Mouse (Mus musculus) embryonic facial prominence, embryonic 13.5 days (tissue): ENCODE results near the gene Cdkn1c. TPM values are rescaled to one million over a fixed set of nuclear protein-coding genes. Genes with fewer than 3 reads are reported as not detected.

Experiments used
- ATAC-seq: fragments of 200-750 bp; cut with Nextera tagmentation; 2 replicates; pipeline ENCODE4 v1.8.0; 2017; ENCODE audit warnings: low read depth; ENCODE audit not compliant: insufficient number of reproducible peaks, insufficient read depth, low FRiP score, low TSS enrichment
- H3K27ac ChIP-seq: fragments of 300-500 bp; sonication (generic); 2 replicates; pipeline ENCODE4 v1.5.1; 2015; ENCODE audit warnings: moderate library complexity, mild to moderate bottlenecking, inconsistent platforms
- H3K27me3 ChIP-seq: fragments of 300-500 bp; sonication (generic); 2 replicates; pipeline ENCODE4 v1.6.1; 2015; ENCODE audit warnings: mild to moderate bottlenecking, inconsistent platforms
- H3K36me3 ChIP-seq: fragments of 300-500 bp; sonication (generic); 2 replicates; pipeline ENCODE4 v1.6.1; 2015; ENCODE audit warnings: mild to moderate bottlenecking, inconsistent platforms
- H3K4me1 ChIP-seq: fragments of 300-500 bp; sonication (generic); 2 replicates; pipeline ENCODE4 v1.6.1; 2015; ENCODE audit warnings: inconsistent platforms
- H3K4me2 ChIP-seq: fragments of 300-500 bp; sonication (generic); 2 replicates; pipeline ENCODE4 v1.6.1; 2015; ENCODE audit warnings: moderate library complexity, mild to moderate bottlenecking, inconsistent platforms
- H3K4me3 ChIP-seq: fragments of 300-500 bp; sonication (generic); 2 replicates; pipeline ENCODE4 v1.5.1; 2015; ENCODE audit warnings: mild to moderate bottlenecking, inconsistent platforms
- H3K9ac ChIP-seq: fragments of 300-500 bp; sonication (generic); 2 replicates; pipeline ENCODE4 v1.6.1; 2015; ENCODE audit warnings: mild to moderate bottlenecking, inconsistent platforms
- H3K9me3 ChIP-seq: fragments of 300-500 bp; sonication (generic); 2 replicates; pipeline ENCODE4 v1.6.1; 2016; ENCODE audit warnings: inconsistent platforms
- WGBS: fragments of 180-500 bp; shearing (Covaris S2); methylation state at CpG from one replicate; pipeline ENCODE4 v1.1.7; 2015; ENCODE audit warnings: mixed read lengths; 5-methylcytosine and 5-hydroxymethylcytosine counted together
- polyA plus RNA-seq: library from polyadenylated mRNA; unstranded; fragments of >200 nt; fragmentation: Nextera tagmentation; extraction: Ambion mirVana; gene quantifications from 2 replicates; pipeline ENCODE4 v1.2.1, GENCODE M21; 2015

Cdkn1c gene
- polyA plus RNA-seq, result 873 and 944 TPM in 2 replicates

GRCm38 (mm10) chr7:143460874-143461273 lies at the start of gene Cdkn1c:
Gene Cdkn1c, minus strand, starts transcription at chr7:143461050.
- peak within 1 kb of the TSS; percentile 63 for H3K4me3 ChIP-seq
- H3K9me3 ChIP-seq, result peaks cover 27% of the 10 kb centered on the region
- peaks cover 16% of the 10 kb centered on the region for H3K36me3 ChIP-seq
- peak within 1 kb of the TSS; percentile 84 for H3K9ac ChIP-seq
- H3K4me1 ChIP-seq, result peaks cover 42% of the 10 kb centered on the region
- H3K4me2 ChIP-seq, result peak within 1 kb of the TSS; percentile 60
- ATAC-seq, result peak; percentile 80
- WGBS, result 43% methylated on average over 48 of the region's 48 CpGs
- peak within 1 kb of the TSS; percentile 87 for H3K27ac ChIP-seq
- H3K27me3 ChIP-seq, result peaks cover 7% of the 10 kb centered on the region; the same call in 1 of the 2 replicates

GRCm38 (mm10) chr7:143509566-143509965 lies 48.7 kb upstream of the Cdkn1c start:
- H3K4me3 ChIP-seq, result no peak overlapping the region
- H3K9ac ChIP-seq, result no peak overlapping the region
- WGBS, result 78% methylated on average over 1 of the region's 1 CpGs
- no peaks in the 10 kb centered on the region for H3K9me3 ChIP-seq
- peaks cover 13% of the 10 kb centered on the region for H3K27me3 ChIP-seq
- H3K4me2 ChIP-seq, result no peak overlapping the region
- H3K27ac ChIP-seq, result no peak overlapping the region
- no peak for ATAC-seq
- no peaks in the 10 kb centered on the region for H3K4me1 ChIP-seq
- peaks cover 25% of the 10 kb centered on the region for H3K36me3 ChIP-seq

GRCm38 (mm10) chr7:143506675-143507074 lies 45.8 kb upstream of the Cdkn1c start:
- no peak overlapping the region for H3K9ac ChIP-seq
- no peaks in the 10 kb centered on the region for H3K9me3 ChIP-seq
- H3K4me1 ChIP-seq, result peaks cover 13% of the 10 kb centered on the region; the same call in 1 of the 2 replicates
- H3K4me3 ChIP-seq, result no peak overlapping the region
- no peak for ATAC-seq
- WGBS, result 25% methylated on average over 7 of the region's 7 CpGs
- peaks cover 40% of the 10 kb centered on the region for H3K27me3 ChIP-seq
- peaks cover 3% of the 10 kb centered on the region; the same call in 1 of the 2 replicates for H3K36me3 ChIP-seq
- no peak overlapping the region for H3K4me2 ChIP-seq
- no peak overlapping the region for H3K27ac ChIP-seq

GRCm38 (mm10) chr7:143506271-143506670 lies 45.4 kb upstream of the Cdkn1c start:
- 65% methylated on average over 7 of the region's 7 CpGs for WGBS

GRCm38 (mm10) chr7:143505823-143506222 lies 45.0 kb upstream of the Cdkn1c start:
- Histone ChIP-seq H3K27me3 (peaks cover 49% of the 10 kb centered on the region), H3K4me3 (no peak overlapping the region), H3K9ac (no peak overlapping the region), H3K27ac (no peak overlapping the region), H3K4me1 (peaks cover 16% of the 10 kb centered on the region; the same call in 1 of the 2 replicates), H3K9me3 (no peaks in the 10 kb centered on the region), H3K36me3 (peaks cover 3% of the 10 kb centered on the region; the same call in 1 of the 2 replicates), H3K4me2 (no peak overlapping the region)
- 26% methylated on average over 11 of the region's 11 CpGs for WGBS
- ATAC-seq, result no peak

More at GRCm38 (mm10) chr7:143506271-143506670, 45.4 kb upstream of the Cdkn1c start:
- no peak overlapping the region for H3K9ac ChIP-seq
- no peak overlapping the region for H3K4me2 ChIP-seq
- H3K4me3 ChIP-seq, result no peak overlapping the region
- peaks cover 16% of the 10 kb centered on the region; the same call in 1 of the 2 replicates for H3K4me1 ChIP-seq
- H3K27me3 ChIP-seq, result peaks cover 44% of the 10 kb centered on the region
- H3K36me3 ChIP-seq, result peaks cover 3% of the 10 kb centered on the region; the same call in 1 of the 2 replicates
- no peaks in the 10 kb centered on the region for H3K9me3 ChIP-seq
- H3K27ac ChIP-seq, result no peak overlapping the region
- no peak for ATAC-seq

- no peak overlapping the region for H3K9ac ChIP-seq
- 89% methylated on average over 2 of the region's 2 CpGs for WGBS
- ATAC-seq, result no peak
- H3K36me3 ChIP-seq, result peaks cover 3% of the 10 kb centered on the region; the same call in 1 of the 2 replicates
- H3K27ac ChIP-seq, result no peak overlapping the region
- peaks cover 53% of the 10 kb centered on the region for H3K27me3 ChIP-seq
- H3K4me2 ChIP-seq, result no peak overlapping the region
- H3K4me3 ChIP-seq, result no peak overlapping the region
- H3K9me3 ChIP-seq, result no peaks in the 10 kb centered on the region
- peaks cover 16% of the 10 kb centered on the region; the same call in 1 of the 2 replicates for H3K4me1 ChIP-seq
Observed at GRCm38 (mm10) chr7:143505411-143505810, 44.6 kb upstream of the Cdkn1c start.

GRCm38 (mm10) chr7:143503926-143504325 lies 43.1 kb upstream of the Cdkn1c start:
- no peak overlapping the region for H3K4me2 ChIP-seq
- H3K4me1 ChIP-seq, result peaks cover 16% of the 10 kb centered on the region; the same call in 1 of the 2 replicates
- no peak overlapping the region for H3K4me3 ChIP-seq
- no peaks in the 10 kb centered on the region for H3K36me3 ChIP-seq
- no peaks in the 10 kb centered on the region for H3K9me3 ChIP-seq
- ATAC-seq, result no peak
- H3K9ac ChIP-seq, result no peak overlapping the region
- no peak overlapping the region for H3K27ac ChIP-seq
- WGBS, result 90% methylated on average over 6 of the region's 6 CpGs
- peaks cover 68% of the 10 kb centered on the region for H3K27me3 ChIP-seq

GRCm38 (mm10) chr7:143502418-143503200 lies 41.8 kb upstream of the Cdkn1c start, which contains the start of gene Phlda2:
Gene Phlda2, minus strand, starts transcription at chr7:143503150.
- H3K9me3 ChIP-seq, result no peaks in the 10 kb centered on the region
- no peaks in the 10 kb centered on the region for H3K36me3 ChIP-seq
- H3K9ac ChIP-seq, result peak within 1 kb of the TSS; percentile 66
- WGBS, result 6% methylated on average over 51 of the region's 51 CpGs
- H3K27ac ChIP-seq, result no peak within 1 kb of the TSS
- no peak; the same call in 1 of the 2 replicates for ATAC-seq
- peak within 1 kb of the TSS; percentile 49 for H3K4me3 ChIP-seq
- H3K4me1 ChIP-seq, result peaks cover 16% of the 10 kb centered on the region; the same call in 1 of the 2 replicates
- peak within 1 kb of the TSS; percentile 82 for H3K4me2 ChIP-seq
- H3K27me3 ChIP-seq, result peaks cover 71% of the 10 kb centered on the region

- Histone ChIP-seq H3K27ac (no peak overlapping the region), H3K9me3 (no peaks in the 10 kb centered on the region), H3K4me2 (peak overlapping the region; percentile 82), H3K4me3 (peak overlapping the region; percentile 49), H3K9ac (peak overlapping the region; percentile 66), H3K27me3 (peaks cover 71% of the 10 kb centered on the region), H3K36me3 (no peaks in the 10 kb centered on the region), H3K4me1 (peaks cover 16% of the 10 kb centered on the region; the same call in 1 of the 2 replicates)
- WGBS, result 5% methylated on average over 55 of the region's 55 CpGs
- no peak for ATAC-seq
Observed at GRCm38 (mm10) chr7:143501643-143502417, 41.0 kb upstream of the Cdkn1c start.

GRCm38 (mm10) chr7:143500912-143501311 lies 40.1 kb upstream of the Cdkn1c start:
- no peak overlapping the region for H3K4me2 ChIP-seq

GRCm38 (mm10) chr7:143498584-143498983 lies 37.7 kb upstream of the Cdkn1c start:
- WGBS, result 87% methylated on average over 4 of the region's 4 CpGs
- ATAC-seq, result no peak
- H3K27ac ChIP-seq, result no peak overlapping the region
- no peaks in the 10 kb centered on the region for H3K9me3 ChIP-seq
- peaks cover 50% of the 10 kb centered on the region for H3K27me3 ChIP-seq
- H3K4me2 ChIP-seq, result no peak overlapping the region
- H3K4me3 ChIP-seq, result no peak overlapping the region
- no peaks in the 10 kb centered on the region for H3K36me3 ChIP-seq
- peaks cover 16% of the 10 kb centered on the region; the same call in 1 of the 2 replicates for H3K4me1 ChIP-seq
- H3K9ac ChIP-seq, result no peak overlapping the region

More at GRCm38 (mm10) chr7:143500912-143501311, 40.1 kb upstream of the Cdkn1c start:
- Histone ChIP-seq H3K9me3 (no peaks in the 10 kb centered on the region), H3K9ac (no peak overlapping the region), H3K36me3 (no peaks in the 10 kb centered on the region), H3K27ac (no peak overlapping the region), H3K27me3 (peaks cover 67% of the 10 kb centered on the region), H3K4me3 (no peak overlapping the region), H3K4me1 (peaks cover 16% of the 10 kb centered on the region; the same call in 1 of the 2 replicates)
- no peak for ATAC-seq
- WGBS, result 46% methylated on average over 2 of the region's 2 CpGs
